Mouse (Mus musculus): ENCODE data around the gene Lrrc28. TPM values are rescaled to one million over a fixed set of nuclear protein-coding genes. Genes with fewer than 3 reads are reported as not detected.
"Not testable (repeated sequence)": the region's sequence is repeated elsewhere in the genome, so short reads cannot be mapped to it uniquely, and the experiment has no call there.

Gene Lrrc28
- polyA plus RNA-seq, 2 experiments, result 22.1 to 26.3 TPM

DNA sequence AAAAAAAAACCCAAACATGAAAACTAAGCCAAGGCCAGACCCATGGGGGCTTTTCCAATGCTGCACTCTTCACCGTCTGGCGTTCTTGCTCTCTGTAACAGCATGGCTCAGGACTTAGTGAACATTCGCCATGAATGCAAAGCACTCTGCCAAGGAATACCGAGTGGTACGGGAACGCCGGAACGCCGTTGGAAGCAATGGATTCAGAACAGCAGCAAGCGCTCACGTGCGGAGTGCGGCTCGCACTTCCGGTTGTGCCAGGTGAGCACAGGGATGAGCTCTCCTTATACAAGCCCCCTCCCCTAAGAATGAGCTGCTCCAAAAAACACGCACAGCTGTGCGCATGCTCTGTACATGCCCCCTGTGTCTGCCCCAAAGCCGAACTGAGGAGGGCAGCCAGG lies 116.2 kb downstream of the Lrrc28 start:
- no peaks in the 10 kb centered on the region for H3K27me3 ChIP-seq (ENCODE audit: control insufficient read depth, insufficient read depth, low read length)
- no peak for TF ChIP-seq POLR2A (IDR thresholded peaks at IDR 0.05; ENCODE audit: borderline replicate concordance, extremely low read depth, insufficient read depth, insufficient read length)
- 88% methylated on average over 18 of the region's 18 CpGs for WGBS
- H3K27ac ChIP-seq (replicated peaks; ENCODE audit: low read depth, low read length), result peak overlapping the region; percentile 63; the same call in 1 of the 2 replicates
- H3K4me1 ChIP-seq (ENCODE audit: control insufficient read depth, insufficient read depth, low read length), result peaks cover 17% of the 10 kb centered on the region
- H3K9me3 ChIP-seq (ENCODE audit: control insufficient read depth, low read length), result no peaks in the 10 kb centered on the region
- H3K9ac ChIP-seq (ENCODE audit: low read depth, low read length, severe bottlenecking), result no peak overlapping the region
- no peak overlapping the region for H3K4me2 ChIP-seq (replicated peaks; ENCODE audit: low read depth, low read length, severe bottlenecking)
- DNase-seq (ENCODE audit: low spot score) (no peak), ATAC-seq (ENCODE audit: low FRiP score, low read depth) (no peak)
- H3K36me3 ChIP-seq (ENCODE audit: control insufficient read depth, insufficient read depth, low read length), result no peaks in the 10 kb centered on the region
- H3K4me3 ChIP-seq (replicated peaks; ENCODE audit: low read length), result no peak overlapping the region

DNA sequence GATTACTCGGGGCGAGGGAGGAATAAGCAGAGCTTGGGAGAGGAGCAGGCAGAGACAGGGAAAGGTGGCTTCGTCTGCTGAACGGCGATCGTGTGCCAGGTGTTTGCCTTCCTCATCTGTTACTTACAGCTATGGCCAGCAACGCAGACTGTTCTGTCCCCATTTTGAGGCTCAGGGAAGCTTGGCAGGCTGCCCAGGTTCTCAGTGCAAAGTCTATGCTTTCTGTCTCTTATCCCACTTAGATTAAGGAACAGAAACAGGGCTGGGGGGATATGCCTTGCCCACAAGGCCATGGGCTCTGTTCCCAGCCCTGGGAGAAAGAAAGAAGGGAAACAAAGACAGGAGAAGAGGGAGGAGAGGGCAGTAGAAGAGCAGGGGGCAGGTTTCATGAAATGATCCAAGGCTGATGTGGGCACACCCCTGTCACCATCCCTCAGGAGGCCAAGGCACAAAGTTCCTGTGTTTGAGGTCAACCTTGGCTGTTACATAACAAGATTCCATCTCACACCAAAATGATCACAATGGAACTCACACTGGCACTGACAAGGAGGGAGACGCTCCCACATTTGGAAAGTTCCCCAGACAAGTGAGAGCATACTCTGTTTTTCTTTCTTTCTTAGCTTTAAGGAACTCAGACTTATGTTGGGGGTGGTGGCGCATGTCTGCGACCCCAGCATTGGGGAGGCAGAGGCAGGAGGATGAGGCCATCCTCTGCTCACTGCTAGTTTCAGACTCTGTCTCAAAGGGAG lies 116.8 kb downstream of the Lrrc28 start:
- no peaks in the 10 kb centered on the region for H3K36me3 ChIP-seq (ENCODE audit: control insufficient read depth, insufficient read depth, low read length)
- H3K27me3 ChIP-seq (ENCODE audit: control insufficient read depth, insufficient read depth, low read length), result no peaks in the 10 kb centered on the region
- no peaks in the 10 kb centered on the region for H3K9me3 ChIP-seq (ENCODE audit: control insufficient read depth, low read length)
- no peak for TF ChIP-seq POLR2A (IDR thresholded peaks at IDR 0.05; ENCODE audit: borderline replicate concordance, extremely low read depth, insufficient read depth, insufficient read length)
- no peak overlapping the region for H3K4me3 ChIP-seq (replicated peaks; ENCODE audit: low read length)
- WGBS, result 67% methylated on average over 10 of the region's 10 CpGs
- no peak for ATAC-seq (ENCODE audit: low FRiP score, low read depth)
- no peak overlapping the region for H3K9ac ChIP-seq (ENCODE audit: low read depth, low read length, severe bottlenecking)
- H3K27ac ChIP-seq (replicated peaks; ENCODE audit: low read depth, low read length), result peak overlapping the region; percentile 63; the same call in 1 of the 2 replicates
- no peak overlapping the region for H3K4me2 ChIP-seq (replicated peaks; ENCODE audit: low read depth, low read length, severe bottlenecking)
- peaks cover 14% of the 10 kb centered on the region for H3K4me1 ChIP-seq (ENCODE audit: control insufficient read depth, insufficient read depth, low read length)
- DNase-seq (ENCODE audit: low spot score), result peak; percentile 71

DNA sequence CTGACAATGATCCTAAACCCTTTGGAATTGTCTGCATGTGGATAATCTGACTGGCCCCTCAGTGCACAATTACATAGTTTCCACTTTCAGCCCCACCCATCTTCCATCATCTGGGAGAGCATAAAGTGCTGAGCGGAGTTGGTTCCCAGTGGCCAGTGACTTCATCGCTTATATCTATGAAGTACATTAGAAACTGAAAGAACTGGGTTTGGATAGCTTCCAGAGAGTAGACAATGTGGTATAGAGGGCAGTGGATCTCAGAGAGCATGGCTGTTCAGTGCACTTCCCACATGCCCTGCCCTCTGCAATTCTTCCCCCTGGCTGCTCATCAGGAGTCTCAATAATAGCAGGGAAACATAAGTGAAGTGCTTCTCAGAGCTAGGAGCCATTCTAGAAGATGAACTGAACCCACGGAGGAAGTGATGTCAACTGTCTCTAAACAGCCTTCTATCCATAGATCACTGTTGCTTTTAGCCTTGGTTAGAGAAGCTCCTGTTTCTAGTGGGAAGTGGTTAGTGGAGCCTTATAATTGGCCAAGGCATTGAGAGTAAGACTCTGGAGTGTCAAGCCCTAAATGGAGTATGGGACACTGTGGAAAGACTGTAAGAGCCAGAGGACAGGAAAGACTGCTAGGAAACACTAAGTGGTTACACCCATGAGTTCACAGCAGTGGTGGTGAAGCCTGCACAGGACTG lies 119.0 kb downstream of the Lrrc28 start:
- H3K9me3 ChIP-seq (ENCODE audit: control insufficient read depth, low read length), result no peaks in the 10 kb centered on the region
- no peaks in the 10 kb centered on the region for H3K27me3 ChIP-seq (ENCODE audit: control insufficient read depth, insufficient read depth, low read length)
- 92% methylated on average over 3 of the region's 3 CpGs for WGBS
- H3K9ac ChIP-seq (ENCODE audit: low read depth, low read length, severe bottlenecking), result no peak overlapping the region
- H3K4me2 ChIP-seq (replicated peaks; ENCODE audit: low read depth, low read length, severe bottlenecking), result no peak overlapping the region
- DNase-seq (ENCODE audit: low spot score) (no peak), ATAC-seq (ENCODE audit: low FRiP score, low read depth) (no peak)
- no peaks in the 10 kb centered on the region for H3K36me3 ChIP-seq (ENCODE audit: control insufficient read depth, insufficient read depth, low read length)
- H3K4me3 ChIP-seq (replicated peaks; ENCODE audit: low read length), result no peak overlapping the region
- no peak overlapping the region for H3K27ac ChIP-seq (replicated peaks; ENCODE audit: low read depth, low read length)
- TF ChIP-seq POLR2A (IDR thresholded peaks at IDR 0.05; ENCODE audit: borderline replicate concordance, extremely low read depth, insufficient read depth, insufficient read length), result no peak
- H3K4me1 ChIP-seq (ENCODE audit: control insufficient read depth, insufficient read depth, low read length), result peaks cover 12% of the 10 kb centered on the region

DNA sequence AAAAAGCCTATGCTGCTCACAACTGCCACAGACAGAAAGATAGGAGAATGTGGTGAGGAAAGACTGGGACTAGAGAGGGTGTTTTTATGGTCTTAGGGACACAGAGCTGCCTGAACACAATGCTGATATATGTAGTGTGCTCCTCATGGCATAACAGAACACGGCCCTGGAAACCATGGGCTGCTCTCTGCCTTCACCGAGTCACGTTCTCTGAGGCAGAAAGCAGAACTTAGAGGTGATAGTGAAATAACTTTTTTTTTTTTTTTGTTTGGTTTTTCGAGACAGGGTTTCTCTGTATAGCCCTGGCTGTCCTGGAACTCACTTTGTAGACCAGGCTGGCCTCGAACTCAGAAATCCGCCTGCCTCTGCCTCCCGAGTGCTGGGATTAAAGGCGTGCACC lies 121.0 kb downstream of the Lrrc28 start:
- H3K27ac ChIP-seq (replicated peaks; ENCODE audit: low read depth, low read length), result not testable (repeated sequence)

GRCm38 (mm10) chr7:67523400-67523799 lies 121.7 kb downstream of the Lrrc28 start:
- H3K4me2 ChIP-seq (replicated peaks; ENCODE audit: low read depth, low read length, severe bottlenecking), result no peak overlapping the region
- DNase-seq (ENCODE audit: low spot score) (no peak), ATAC-seq (ENCODE audit: low FRiP score, low read depth) (no peak)
- H3K27me3 ChIP-seq (ENCODE audit: control insufficient read depth, insufficient read depth, low read length), result no peaks in the 10 kb centered on the region
- H3K4me1 ChIP-seq (ENCODE audit: control insufficient read depth, insufficient read depth, low read length), result peaks cover 6% of the 10 kb centered on the region
- H3K27ac ChIP-seq (replicated peaks; ENCODE audit: low read depth, low read length), result no peak overlapping the region
- no peaks in the 10 kb centered on the region for H3K36me3 ChIP-seq (ENCODE audit: control insufficient read depth, insufficient read depth, low read length)
- 58% methylated on average over 7 of the region's 7 CpGs for WGBS
- no peaks in the 10 kb centered on the region for H3K9me3 ChIP-seq (ENCODE audit: control insufficient read depth, low read length)
- no peak for TF ChIP-seq POLR2A (IDR thresholded peaks at IDR 0.05; ENCODE audit: borderline replicate concordance, extremely low read depth, insufficient read depth, insufficient read length)
- H3K9ac ChIP-seq (ENCODE audit: low read depth, low read length, severe bottlenecking), result no peak overlapping the region
- H3K4me3 ChIP-seq (replicated peaks; ENCODE audit: low read length), result no peak overlapping the region

More for the DNA sequence above, 121.0 kb downstream of the Lrrc28 start:
- H3K9me3 ChIP-seq (ENCODE audit: control insufficient read depth, low read length); ATAC-seq (ENCODE audit: low FRiP score, low read depth); H3K4me2 ChIP-seq (replicated peaks; ENCODE audit: low read depth, low read length, severe bottlenecking); H3K27me3 ChIP-seq (ENCODE audit: control insufficient read depth, insufficient read depth, low read length); H3K9ac ChIP-seq (ENCODE audit: low read depth, low read length, severe bottlenecking); H3K4me1 ChIP-seq (ENCODE audit: control insufficient read depth, insufficient read depth, low read length); DNase-seq (ENCODE audit: low spot score); H3K36me3 ChIP-seq (ENCODE audit: control insufficient read depth, insufficient read depth, low read length); H3K4me3 ChIP-seq (replicated peaks; ENCODE audit: low read length): not testable (repeated sequence)
- WGBS, result 94% methylated on average over 8 of the region's 8 CpGs

GRCm38 (mm10) chr7:67521731-67522130 lies 123.3 kb downstream of the Lrrc28 start:
- not testable (repeated sequence) for H3K9me3 ChIP-seq (ENCODE audit: control insufficient read depth, low read length); DNase-seq (ENCODE audit: low spot score); H3K4me3 ChIP-seq (replicated peaks; ENCODE audit: low read length); H3K4me1 ChIP-seq (ENCODE audit: control insufficient read depth, insufficient read depth, low read length); H3K9ac ChIP-seq (ENCODE audit: low read depth, low read length, severe bottlenecking); ATAC-seq (ENCODE audit: low FRiP score, low read depth); H3K27me3 ChIP-seq (ENCODE audit: control insufficient read depth, insufficient read depth, low read length); H3K36me3 ChIP-seq (ENCODE audit: control insufficient read depth, insufficient read depth, low read length); H3K4me2 ChIP-seq (replicated peaks; ENCODE audit: low read depth, low read length, severe bottlenecking); H3K27ac ChIP-seq (replicated peaks; ENCODE audit: low read depth, low read length)
- WGBS, result 82% methylated on average over 3 of the region's 5 CpGs

Measured in limb, embryonic 14.5 days (tissue).